16 mouse cellular contexts compared by ENCODE assay signal in genomic region chr5:129475532-129476045, GRCm38 (mm10).
"Had no signal": no experiment of that assay in that cellular context is flagged by ENCODE, and none has a peak within 500 bp of the region (broad histone marks: within the 10 kb centered on the region; RNA-seq: fewer than 3 reads in every experiment).

No protein-coding gene starts in this region.

- H3K9ac ChIP-seq: liver, embryonic 13.5 days; liver, postnatal 0 days; lung, embryonic 15.5 days had no signal

- H3K36me3 ChIP-seq: liver, embryonic 13.5 days; lung, embryonic 15.5 days had no signal

- H3K4me3 ChIP-seq: liver, embryonic 13.5 days; lung, embryonic 15.5 days; megakaryocyte, embryonic 14.5 days had no signal

- H3K9me3 ChIP-seq: liver, embryonic 13.5 days; lung, embryonic 15.5 days; megakaryocyte, embryonic 14.5 days had no signal

- H3K4me2 ChIP-seq: liver, embryonic 13.5 days; lung, embryonic 15.5 days; midbrain, embryonic 11.5 days had no signal

- DNase-seq: kidney, adult 8-10 months; kidney, postnatal 36 days; layer of hippocampus, adult 9-11 months; liver; liver, embryonic 13.5 days; liver, postnatal 0 days; lung, postnatal 14 days; right cerebral cortex, postnatal 25 days; thymus, postnatal 4 days had no signal

- H3K4me1 ChIP-seq: liver, embryonic 13.5 days; lung, embryonic 15.5 days; megakaryocyte, embryonic 14.5 days had no signal

- ATAC-seq: liver, postnatal 0 days; midbrain, embryonic 16.5 days had no signal

- H3K27me3 ChIP-seq: liver, embryonic 13.5 days; lung, embryonic 15.5 days had no signal

- H3K27ac ChIP-seq: kidney, postnatal 0 days; liver, embryonic 13.5 days; lung, embryonic 15.5 days; macrophage; stomach, postnatal 0 days had no signal
